Mouse (Mus musculus): ENCODE measurements around the gene Izumo4. TPM values are rescaled to one million over a fixed set of nuclear protein-coding genes. Genes with fewer than 3 reads are reported as not detected.

Izumo4 gene
- polyA plus RNA-seq, 2 experiments from 2014 or later: 80.1 to 96.5 TPM

DNA sequence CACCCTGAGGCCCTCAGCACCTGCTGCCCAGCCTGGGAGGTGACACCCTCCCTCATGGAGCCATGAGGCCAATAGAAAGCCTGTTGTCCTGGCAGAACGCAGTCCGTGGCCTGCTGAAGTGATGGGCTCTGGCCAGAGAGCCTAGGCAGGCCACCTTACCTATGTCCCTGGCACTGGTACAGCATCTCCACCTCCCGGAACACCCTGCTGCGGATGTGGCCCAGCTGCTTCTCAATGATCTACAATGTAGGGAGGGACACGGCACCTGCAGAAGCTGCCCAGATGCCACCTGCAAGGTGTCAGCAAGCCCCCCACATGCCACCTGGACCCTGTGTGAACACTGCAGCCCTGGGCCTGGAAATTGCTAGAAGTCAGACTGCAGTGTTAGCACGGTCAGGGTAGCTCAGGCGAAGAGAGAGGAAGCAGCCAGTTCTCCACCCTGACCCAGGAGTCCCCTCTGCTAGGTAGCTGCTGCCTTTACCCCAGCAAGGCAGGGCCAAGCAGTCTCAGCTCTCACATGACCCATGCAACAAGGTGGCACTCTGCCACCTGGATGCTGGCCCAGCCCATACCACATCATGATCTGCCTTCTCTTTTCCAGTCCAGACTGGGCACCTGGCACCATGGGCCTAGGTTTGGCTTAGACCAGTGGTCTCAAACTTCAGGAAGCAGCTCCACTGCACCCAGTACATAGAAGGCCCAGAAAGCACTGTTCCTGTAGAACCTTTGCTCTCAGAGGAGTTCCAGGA lies 32.1 kb upstream of the Izumo4 start:
- ATAC-seq: no peak

DNA sequence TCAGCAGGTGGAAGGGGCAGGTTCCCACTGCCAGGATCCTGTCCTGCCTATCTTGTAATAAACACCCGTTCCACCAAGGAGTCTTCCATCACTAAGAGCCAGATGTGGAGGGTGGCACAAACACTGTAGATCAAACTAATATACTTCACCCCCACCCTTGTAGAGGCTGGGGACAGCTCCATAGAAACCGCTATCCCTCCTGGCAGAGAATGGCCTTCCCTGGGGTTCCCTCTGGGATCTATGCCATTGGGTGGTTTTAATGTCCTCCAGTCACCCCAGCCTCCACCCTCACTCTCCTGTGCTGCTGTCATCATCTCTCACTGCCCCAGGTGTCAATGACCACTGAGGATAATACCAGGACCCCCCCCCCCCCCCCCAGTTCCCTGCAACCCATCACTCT lies 31.5 kb upstream of the Izumo4 start:
- no peak for ATAC-seq

DNA sequence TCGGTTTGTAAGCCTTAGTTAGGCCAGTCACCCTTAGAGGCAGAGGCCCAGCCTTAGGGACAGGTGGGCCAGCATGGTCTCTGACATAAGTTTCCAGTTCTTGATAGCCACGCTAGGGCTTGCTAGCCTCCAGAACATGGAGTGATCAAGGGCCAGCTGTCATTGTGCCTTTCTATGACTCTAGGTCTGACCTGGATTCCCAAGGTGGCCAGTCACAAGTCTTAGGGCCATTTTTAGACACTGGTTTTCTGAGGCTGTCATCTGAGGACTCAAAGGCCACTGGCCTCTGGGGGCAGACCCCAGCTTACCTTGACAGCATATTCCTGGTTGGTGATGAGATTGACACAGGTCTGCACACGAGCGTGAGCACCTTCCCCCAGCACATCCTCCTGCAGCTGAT lies 30.7 kb upstream of the Izumo4 start:
- ATAC-seq: no peak

DNA sequence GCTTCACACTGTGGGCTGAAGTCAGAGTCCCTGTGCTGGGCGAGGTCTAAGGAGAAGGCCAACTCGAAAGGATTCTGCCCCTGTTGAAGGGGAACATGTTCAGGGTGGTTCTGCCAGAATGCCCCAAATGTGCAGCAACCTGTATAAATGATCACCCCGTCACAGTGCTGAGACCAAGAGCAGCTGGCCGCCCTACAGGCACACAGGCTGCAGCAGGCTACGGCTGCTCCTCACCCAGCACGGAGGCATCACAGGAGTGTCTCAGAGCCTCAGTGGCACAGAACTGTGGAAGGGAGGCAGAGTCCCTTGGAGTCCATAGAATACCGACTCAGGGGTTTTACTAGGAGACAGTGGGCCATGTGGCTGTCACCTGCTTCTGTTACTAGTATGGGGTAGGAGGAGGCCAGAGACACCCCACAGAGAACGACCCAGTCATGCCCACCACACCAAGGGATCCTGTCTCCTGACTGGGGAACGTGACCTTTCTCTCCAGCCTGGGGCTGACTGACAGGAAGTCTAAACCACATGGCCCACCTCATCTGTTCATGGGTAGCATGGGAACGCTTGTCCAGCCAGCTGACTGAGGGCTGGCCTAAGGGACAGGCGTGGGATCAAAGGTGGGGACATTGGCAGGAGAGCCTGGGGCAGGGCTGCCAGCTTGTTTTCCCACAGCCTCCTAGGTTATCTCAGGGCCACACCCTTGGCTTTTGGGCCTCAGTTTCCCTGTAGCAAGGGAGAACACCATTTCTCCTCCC lies 29.9 kb upstream of the Izumo4 start:
- no peak for ATAC-seq

DNA sequence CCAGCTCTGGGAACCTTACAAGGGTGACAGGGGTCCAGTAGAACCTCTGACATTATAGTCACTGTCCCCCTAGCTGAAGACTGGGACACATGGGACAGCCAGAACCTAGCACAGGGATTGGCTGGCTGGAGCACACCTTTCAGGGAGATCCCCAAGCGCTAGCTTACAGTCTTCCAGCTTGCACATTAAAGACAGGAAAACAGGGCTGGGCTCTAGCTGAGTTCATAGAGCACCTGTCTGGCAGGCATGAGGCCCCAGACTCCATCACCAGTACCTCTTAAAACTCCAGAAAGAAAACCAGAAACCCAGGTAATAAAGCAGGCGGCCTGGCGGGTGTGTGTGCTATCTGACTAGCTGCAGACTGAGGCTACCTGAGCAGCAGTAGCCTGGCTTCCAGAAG lies 28.3 kb upstream of the Izumo4 start:
- no peak for ATAC-seq

DNA sequence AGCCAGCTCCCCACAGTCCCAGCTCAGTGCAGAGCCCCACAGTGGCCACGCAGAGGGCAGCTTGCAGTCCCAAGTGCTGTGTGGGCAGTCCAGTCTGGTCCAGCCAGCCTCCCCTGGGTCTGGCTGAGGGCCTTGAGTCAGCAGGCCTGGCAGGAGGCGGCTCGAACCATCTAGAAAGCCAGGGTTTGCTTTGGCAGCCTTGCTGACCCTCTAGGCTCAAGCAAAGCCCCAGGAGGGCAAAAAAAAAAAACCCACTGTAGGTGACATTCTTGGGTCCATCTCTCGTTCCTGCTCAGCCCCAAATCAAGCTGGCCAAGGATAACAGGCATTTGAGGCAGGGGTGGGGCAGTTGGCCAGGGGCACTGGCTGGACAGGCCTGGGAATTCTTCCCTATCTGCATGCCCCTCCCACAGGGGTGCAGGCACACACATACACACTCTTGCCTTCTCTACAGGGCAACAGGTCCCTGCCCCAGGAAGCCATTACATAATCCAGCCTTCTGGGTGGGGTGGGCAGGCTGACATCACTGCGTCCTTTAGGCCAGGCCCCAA lies 27.7 kb upstream of the Izumo4 start:
- no peak for ATAC-seq

DNA sequence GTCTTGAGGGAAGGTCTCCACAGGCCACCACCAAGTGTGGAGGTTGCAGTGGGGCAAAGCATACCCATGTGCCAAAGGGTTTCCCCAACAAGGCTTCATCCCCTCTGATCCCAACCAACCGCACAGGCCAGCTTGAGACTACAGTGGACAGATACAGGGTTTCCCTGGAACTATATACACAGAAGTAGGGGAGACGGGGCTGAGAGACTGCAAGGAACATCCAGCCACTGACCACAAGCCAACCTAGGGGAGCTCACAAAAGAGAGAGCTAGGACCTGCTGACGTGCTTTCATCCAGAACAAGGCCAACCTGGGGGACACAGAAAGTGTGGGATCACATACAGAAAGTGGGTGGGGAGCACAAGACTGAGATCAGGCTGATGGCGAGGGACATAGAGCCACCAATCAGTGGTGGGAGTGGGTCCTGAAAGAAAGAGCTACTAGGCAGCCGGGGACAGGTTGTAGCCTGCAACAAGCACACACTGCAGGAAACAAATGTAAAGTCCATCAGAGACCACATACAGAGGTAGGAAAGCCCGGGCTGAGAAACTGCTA lies 27.1 kb upstream of the Izumo4 start:
- no peak for ATAC-seq

DNA sequence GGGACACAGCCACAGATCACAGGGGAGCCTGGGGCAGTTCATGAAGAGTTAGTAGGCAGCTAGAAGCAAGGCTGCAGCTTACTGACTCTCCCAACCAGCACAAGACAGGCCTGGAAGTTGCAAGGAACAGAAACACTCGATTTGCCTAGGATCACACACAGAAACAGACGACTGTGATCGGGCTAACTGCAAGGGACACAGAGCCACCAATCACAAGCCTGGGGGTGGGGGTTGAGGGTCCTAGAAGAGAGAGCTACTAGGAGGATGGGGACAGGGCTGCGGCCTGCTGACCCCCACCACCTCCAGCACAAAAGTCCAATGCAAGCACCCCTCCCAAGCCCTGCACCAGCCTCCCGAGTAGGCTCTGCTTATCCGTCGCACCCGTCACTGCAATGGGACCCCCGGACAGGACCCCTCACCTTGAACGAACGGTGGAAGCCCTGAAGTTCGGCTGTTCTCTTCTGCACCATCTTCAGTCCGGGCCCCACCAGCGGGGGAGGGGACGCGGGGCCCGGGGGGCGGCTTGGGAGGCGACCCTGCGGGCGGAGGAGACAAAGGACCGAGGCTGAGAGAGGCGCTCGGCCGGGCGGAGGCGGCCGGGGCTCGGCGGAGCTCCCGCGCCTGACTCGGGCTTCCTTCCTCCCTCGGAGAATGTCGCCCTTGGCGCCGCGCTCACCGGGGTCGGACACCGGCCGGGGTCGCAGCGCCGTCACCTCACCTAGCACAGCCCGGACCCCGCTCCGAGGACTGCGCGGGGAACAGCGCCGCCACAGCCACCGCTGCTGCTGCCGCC lies 26.4 kb upstream of the Izumo4 start:
- no peak for ATAC-seq

DNA sequence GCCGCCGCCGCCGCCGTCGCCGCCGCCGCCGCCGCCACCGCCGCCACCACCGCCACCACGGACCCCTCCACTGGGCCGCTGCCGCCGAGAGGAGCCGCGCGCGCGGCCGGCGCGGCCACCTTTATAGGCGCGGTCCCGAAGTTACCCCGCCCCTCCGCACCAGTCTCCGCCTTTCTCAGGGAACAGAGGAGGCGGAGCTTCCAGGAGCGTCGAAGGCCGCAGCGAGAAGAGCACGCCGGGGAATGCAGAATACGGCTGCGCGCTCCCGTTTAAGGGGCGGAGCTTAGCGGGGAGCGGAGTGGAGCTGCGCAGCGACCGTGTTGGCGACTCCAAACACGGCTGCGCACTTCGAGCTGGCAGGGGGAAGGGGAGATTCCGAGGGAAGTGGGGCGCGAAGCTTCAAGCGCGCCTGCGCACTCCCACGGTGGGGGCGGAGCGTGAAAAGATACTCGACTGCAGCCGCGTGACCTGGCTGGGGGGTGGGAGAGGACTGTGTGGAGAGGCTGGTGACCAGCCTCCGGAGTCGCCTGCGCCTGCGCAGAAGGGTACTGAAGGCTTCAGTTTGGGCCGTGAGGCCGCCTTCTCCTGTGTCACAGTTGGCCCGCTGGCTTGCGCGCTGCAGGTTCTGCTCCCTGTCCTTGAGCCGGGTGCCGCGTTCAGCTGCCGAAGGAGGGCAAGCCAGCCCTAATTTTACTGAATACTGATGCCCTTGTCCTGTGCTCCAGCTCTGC lies 25.6 kb upstream of the Izumo4 start:
- peak; percentile 61 for ATAC-seq

DNA sequence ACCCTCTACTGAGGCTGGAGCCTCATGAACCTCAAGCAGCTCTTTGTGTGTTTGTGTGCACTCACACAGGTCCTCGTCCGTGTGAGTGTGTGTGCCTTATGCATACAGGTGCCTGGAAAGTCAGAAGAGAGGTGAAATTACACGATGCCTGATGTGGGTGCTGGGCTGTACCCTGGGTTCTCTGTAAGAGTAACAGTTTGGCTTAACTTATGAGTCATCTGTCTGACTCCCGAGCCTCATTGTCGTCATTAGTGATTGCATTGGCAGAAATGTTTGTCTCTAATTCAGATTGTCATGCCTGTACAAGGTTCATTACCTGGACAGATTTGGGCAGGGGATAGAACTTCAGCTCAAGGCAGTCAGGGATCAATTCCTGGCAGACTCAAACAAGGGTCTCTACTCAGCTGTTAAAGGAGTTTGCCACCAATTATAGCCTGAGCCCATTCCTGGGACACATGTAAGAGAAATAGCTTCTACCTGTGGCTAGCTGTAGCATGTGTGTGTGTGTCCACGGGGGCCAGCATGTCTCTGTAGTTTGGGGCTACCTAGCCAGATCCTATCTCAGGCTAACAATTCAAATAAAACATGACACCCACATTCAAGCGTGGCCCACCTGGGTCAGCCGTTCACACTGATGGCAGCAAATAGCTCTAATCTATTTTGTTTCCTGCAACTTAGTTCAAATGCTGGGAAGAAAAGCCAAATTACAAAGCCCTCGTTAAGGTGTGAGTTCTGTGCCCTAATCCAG lies 24.7 kb upstream of the Izumo4 start:
- ATAC-seq: peak; percentile 25

DNA sequence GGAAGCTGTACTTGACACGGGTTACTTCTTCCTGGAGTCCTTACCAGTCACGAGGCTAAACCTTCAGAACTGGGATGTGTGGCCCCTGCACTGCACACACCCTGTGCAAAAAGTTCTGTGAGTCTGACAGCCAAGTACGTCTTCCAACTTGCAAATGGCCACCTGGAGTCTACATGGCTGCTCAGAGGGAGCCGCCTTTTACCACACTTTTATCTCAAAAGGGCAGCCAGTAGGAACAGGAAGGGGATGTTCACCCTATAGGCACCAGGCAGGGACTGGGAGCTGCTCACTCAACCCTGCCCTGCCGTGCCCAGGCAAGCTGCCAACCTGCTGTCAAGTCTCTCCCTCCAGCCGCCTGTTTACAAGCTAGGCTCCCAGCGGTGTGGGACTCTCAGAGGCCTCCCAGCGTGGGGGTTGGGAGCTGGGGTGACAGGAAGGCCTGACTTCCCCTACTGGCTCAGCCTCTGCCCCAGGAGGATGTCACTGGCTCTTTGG lies 24.0 kb upstream of the Izumo4 start, which contains the start of gene Mknk2:
TSS of gene Mknk2 (minus strand) at position 171 of the 495 bp plus-strand sequence.
- ATAC-seq: peak; percentile 45

DNA sequence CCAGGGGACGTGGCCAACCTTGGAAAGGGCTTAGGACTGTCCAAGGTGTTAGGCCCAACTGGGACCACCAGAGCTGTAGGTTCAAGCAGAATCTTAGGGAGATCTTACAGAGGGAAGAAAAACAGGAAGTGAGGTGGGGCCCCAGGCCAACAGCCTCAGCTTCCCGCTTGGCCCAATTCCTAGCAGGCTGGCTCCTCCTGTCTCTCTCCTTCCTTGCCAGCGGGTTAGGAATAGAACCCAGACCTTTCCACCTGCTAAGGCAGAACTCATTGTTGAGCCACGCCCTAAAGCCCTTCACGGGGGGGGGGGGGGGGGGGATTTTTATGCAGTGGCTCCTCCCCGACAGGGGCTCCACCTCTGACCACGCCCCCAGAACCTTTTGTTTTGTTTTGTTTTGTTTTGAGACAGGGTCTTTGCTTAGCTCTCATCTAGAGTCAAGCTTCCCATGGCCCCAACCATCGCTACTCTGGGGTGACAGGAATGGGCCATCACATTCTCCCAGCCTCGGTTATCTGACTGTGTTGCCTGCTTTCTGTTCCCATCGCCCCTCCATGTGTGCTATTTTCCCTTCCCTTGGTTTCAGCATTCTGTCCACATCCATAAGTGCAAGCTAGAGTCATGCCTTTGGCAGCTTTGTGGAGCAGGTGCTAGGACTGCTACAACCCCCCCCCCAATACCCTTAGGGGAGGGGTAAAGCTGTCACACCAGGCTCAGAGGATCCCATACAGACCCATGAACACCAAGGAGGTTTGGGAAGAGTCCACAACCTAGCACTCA lies 23.2 kb upstream of the Izumo4 start:
- ATAC-seq: no peak

DNA sequence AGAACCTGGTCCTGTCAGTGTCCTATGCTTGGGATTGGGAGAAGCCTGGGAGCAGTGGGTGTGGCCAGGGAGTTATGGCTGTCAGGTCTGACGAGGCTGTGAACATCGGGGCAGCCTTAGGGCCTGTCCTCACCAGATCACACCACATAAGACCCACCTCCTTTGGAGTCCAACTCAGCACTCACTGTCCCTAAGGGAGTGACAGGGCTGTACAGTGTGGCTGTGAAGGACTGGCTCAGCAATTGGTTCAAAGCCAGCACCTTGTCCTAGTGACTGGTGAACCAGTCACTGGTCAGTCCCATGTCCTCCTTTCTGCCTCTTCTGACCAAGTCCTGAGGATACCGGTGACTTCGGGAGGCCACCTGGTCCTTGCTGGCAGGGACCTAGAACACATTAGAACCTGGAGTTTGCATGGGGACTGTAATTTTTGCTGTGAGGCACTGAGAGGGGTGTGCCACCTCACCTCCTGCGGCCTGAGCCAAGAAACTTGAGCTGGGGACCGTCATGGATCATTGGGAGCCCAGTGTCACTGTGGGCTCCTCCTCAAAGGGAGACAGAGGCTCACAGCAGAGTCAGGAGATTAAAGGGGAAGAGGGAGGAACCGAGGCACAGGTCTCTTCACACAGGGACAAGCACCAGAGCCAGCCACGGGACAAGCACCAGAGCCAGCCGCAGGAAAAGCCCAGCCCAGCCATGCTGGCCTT lies 22.3 kb upstream of the Izumo4 start:
- ATAC-seq: no peak

DNA sequence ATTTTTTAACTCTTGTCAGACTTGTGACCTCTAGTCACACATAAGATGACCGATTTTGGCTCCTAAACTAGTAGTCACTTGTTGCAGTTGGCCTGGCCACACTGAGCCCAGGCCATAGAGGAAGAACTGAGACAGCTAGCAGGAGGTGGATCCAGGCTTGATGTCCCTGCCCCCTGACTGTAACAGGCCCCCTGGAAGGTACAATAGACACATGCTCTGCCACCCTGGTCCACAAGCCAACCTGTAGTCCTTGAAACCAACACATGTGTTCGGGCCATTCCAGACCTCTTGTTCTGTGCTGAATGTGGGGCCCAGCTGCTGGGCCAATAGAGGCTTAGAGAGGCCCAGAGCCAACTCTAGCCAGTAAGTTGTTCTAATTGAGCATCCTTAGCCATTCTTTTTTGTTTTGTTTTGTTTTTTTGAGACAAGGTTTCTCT lies 21.7 kb upstream of the Izumo4 start:
- ATAC-seq: no peak

DNA sequence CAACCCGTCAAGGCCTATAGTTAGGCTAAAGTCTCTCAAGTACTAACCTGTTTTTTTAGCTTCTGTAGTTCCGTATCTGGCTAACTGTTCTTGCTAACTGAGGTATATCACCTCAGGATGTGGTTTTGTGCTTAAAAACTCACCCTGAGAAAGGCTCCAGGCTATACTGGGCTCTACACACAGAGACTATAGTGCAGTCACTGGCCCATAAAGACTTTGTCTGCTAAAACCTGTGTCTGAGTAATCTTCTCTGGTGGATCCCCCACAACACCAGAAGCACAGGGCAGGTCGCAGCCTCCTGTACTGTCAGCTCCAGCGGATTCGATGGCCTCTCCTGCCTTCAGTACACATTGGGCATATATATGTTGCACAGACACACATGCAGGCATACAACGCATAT lies 20.0 kb upstream of the Izumo4 start:
- peak; percentile 48 for ATAC-seq

DNA sequence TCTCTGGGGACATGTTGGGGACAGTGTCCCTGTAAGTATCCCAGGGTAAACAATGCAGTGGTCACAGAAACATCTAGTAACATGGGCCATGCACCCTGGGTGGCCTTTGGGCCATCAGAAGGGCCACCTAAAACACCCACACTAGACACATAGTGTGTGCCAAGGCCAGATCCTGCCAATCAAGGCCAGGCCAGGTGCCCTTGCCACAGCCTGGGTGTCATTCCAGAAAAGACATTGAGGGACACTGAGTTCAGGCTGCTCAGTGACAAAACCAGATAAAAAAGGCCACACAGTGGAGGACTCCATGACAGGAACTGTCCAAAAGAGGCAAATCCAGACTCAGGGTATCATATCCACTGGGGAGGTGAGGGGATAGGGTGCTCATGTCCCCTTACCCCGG lies 18.3 kb upstream of the Izumo4 start:
- no peak for ATAC-seq

DNA sequence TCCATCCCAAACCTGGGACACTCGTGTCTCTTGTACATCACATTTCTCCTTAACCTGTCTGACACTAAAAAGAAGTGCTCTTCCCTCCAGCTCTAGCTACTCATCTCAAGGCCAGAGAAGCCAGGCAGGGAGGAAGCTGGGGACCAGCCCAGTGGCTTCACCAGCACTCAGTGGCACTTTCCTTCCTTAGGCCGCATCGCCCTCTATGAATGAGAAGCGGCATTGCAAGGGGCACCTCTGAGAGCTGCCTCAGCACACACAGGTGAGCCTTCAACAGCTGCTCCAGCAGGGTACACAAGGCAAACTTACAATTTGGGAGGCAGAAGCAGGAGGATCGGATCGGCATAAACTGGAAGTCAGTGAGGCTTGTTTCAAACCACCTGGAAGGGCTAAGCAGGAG lies 17.8 kb upstream of the Izumo4 start:
- ATAC-seq: peak; percentile 58

DNA sequence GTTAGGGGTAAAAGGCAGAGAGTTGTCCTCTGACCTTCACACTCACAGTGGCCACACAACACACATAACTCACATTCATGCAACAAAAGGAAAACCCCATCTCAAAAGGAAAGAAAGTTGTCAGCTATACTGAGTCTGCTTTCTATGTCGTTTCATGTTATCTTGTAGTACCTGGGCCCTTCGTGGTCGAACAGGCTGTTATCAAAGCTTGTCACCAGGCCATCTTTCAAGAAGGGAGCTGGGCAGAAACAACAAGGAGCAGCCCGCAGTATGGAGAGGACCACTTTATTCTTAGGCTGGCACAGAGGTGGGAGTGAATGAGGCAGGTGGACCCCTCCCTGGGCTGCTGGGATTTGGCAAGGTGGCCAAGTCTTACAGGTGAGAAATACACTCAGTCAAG lies 17.0 kb upstream of the Izumo4 start:
- no peak for ATAC-seq

DNA sequence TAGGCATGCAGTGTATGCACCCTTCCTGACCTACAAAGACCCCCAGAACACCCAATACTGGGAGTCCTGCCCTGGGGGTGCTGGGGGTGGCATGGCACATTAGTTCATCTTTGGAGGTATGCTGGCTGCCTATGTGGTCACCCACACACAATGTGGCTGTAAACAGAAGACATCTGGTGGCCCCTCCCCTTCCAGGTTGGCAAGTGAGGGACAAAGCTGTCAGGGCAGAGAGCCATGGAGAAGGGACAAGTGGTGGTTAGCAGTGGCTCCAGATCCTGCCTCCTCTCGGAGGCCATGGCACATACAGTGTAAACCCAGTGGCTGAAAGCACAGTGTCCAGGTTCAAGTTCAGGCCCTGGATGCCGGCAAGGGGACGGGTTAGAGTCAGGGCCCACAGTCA lies 15.4 kb upstream of the Izumo4 start:
- no peak for ATAC-seq

DNA sequence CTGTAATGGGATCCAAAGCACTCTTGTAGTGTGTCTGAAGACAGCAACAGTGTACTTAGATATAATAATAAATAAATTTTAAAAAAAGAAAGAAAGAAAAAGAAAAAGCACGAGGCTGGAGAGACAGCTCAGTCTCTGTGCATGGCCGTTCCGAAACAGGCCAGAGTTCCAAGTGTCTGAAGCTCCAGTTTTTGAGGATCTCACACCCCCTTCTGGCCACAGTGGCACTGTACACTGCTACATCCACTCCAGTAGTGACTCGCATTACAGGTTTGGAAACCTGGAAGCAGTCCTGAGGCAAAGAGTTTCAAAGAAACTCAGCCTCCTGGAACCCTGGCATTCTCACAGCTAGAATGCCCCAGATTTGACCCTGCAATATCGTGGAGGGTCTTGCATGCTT lies 14.1 kb upstream of the Izumo4 start:
- ATAC-seq: peak; percentile 34
